Mouse (Mus musculus): Measurements from ENCODE around the gene Ganc. TPM values are rescaled to one million over a fixed set of nuclear protein-coding genes. Genes with fewer than 3 reads are reported as not detected.

The Ganc gene
- polyA plus RNA-seq, 1 experiment from 2014 or later, result 8.2 TPM

DNA sequence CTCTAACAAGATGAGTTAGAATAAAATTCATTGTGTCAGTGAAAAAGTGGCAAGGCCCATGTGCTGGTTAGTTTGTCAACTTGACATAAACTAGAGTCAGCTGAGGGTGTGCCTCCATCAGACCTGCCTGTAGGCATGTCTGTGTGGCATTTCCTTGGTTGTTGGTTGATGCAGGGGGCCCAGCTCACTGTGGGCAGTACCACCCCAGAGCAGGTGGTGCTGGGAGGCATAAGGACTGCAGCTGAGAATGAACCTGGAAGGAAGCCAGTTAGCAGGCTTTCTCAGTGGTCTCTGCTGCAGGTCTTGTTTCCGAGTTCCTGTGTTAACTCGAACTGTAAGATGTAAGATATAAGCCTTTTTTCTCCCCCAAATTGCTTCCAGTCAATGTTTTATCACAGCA, 51.3 kb downstream of the Ganc start:
- Histone ChIP-seq H3K4me2 (no peak overlapping the region), H3K9ac (no peak overlapping the region), H3K36me3 (no peaks in the 10 kb centered on the region), H3K27ac (replicated peaks) (no peak overlapping the region), H3K27me3 (no peaks in the 10 kb centered on the region), H3K9me3 (no peaks in the 10 kb centered on the region), H3K4me3 (no peak overlapping the region), H3K4me1 (replicated peaks) (no peaks in the 10 kb centered on the region)
- ATAC-seq (ENCODE audit: low read depth), result no peak
- WGBS, result 85% methylated on average over 2 of the region's 2 CpGs

GRCm38 (mm10) chr2:120455719-120456118, 52.0 kb downstream of the Ganc start, which contains the start of gene Capn3:
Capn3 (plus strand) TSS chr2:120456019.
- no peak for ATAC-seq (ENCODE audit: low read depth)
- no peak within 1 kb of the TSS for H3K4me2 ChIP-seq
- H3K4me3 ChIP-seq, result no peak within 1 kb of the TSS
- no peaks in the 10 kb centered on the region for H3K36me3 ChIP-seq
- no peaks in the 10 kb centered on the region for H3K4me1 ChIP-seq (replicated peaks)
- 77% methylated on average over 4 of the region's 4 CpGs for WGBS
- no peaks in the 10 kb centered on the region for H3K27me3 ChIP-seq
- no peak within 1 kb of the TSS for H3K27ac ChIP-seq (replicated peaks)
- H3K9ac ChIP-seq, result no peak within 1 kb of the TSS
- no peaks in the 10 kb centered on the region for H3K9me3 ChIP-seq

DNA sequence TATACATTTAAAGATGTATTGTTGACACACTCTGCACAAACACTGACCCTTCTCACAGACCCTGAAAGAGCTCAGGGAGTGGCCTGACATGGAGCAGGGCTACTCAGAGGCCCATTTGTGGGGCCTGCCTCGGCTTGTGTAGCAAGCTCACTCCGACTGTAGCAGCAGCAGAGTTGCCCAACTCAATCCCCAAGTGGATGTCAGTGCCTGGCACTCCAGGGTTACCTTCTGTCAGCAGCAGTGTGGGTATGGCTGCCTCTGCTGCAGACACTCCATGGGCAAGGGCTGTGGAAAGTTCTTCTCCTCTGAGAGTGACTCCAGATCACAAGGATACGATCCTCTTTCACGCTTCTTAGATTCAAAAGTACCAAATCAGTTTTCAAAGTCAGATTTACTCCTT, 56.5 kb downstream of the Ganc start:
- Histone ChIP-seq H3K27me3 (no peaks in the 10 kb centered on the region), H3K9me3 (no peaks in the 10 kb centered on the region), H3K27ac (replicated peaks) (no peak overlapping the region), H3K4me2 (no peak overlapping the region), H3K4me3 (no peak overlapping the region), H3K9ac (no peak overlapping the region), H3K4me1 (replicated peaks) (no peaks in the 10 kb centered on the region), H3K36me3 (no peaks in the 10 kb centered on the region; the same call in 1 of the 2 replicates)
- ATAC-seq (ENCODE audit: low read depth), result no peak
- 90% methylated on average over 4 of the region's 4 CpGs for WGBS

DNA sequence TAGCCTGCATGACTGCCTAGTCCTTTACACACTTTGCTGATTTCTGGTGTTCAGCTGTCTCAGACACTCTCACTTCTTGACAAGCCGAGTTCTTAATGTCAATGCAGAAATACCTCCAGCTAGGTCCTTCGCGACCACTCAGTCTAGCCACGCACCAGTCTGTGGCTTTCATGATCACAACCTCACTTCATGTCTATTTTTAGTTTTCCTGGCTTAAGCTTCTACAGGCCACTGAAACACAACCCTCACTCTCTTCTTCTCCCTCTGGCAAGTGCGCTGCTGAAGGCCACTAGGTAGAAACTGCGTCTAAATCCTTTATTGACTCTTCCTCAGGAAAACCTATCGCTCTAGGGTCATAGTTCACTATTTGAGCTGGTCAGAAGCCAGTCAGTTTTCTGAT, 59.6 kb downstream of the Ganc start:
- Histone ChIP-seq H3K9ac (no peak overlapping the region), H3K9me3 (no peaks in the 10 kb centered on the region), H3K36me3 (no peaks in the 10 kb centered on the region; the same call in 1 of the 2 replicates), H3K4me1 (replicated peaks) (no peaks in the 10 kb centered on the region), H3K4me2 (no peak overlapping the region), H3K4me3 (no peak overlapping the region), H3K27me3 (no peaks in the 10 kb centered on the region), H3K27ac (replicated peaks) (no peak overlapping the region)
- ATAC-seq (ENCODE audit: low read depth), result no peak
- WGBS, result 86% methylated on average over 7 of the region's 7 CpGs

- H3K4me3 ChIP-seq, result no peak overlapping the region
- ATAC-seq (ENCODE audit: low read depth), result no peak
- no peaks in the 10 kb centered on the region for H3K9me3 ChIP-seq
- whole genome bisulfite sequencing, result 73% methylated on average over 8 of the region's 8 CpGs
- H3K27ac ChIP-seq (replicated peaks), result no peak overlapping the region
- no peaks in the 10 kb centered on the region for H3K4me1 ChIP-seq (replicated peaks)
- H3K36me3 ChIP-seq, result no peaks in the 10 kb centered on the region; the same call in 1 of the 2 replicates
- H3K9ac ChIP-seq, result no peak overlapping the region
- H3K4me2 ChIP-seq, result no peak overlapping the region
- H3K27me3 ChIP-seq, result no peaks in the 10 kb centered on the region
These were observed 60.4 kb downstream of the Ganc start for GRCm38 (mm10) chr2:120464091-120464490.

GRCm38 (mm10) chr2:120464732-120465396, 61.2 kb downstream of the Ganc start:
- H3K36me3 ChIP-seq, result no peaks in the 10 kb centered on the region; the same call in 1 of the 2 replicates
- no peaks in the 10 kb centered on the region for H3K9me3 ChIP-seq
- no peak overlapping the region for H3K27ac ChIP-seq (replicated peaks)
- H3K9ac ChIP-seq, result no peak overlapping the region
- H3K4me3 ChIP-seq, result no peak overlapping the region
- WGBS, result 88% methylated on average over 2 of the region's 2 CpGs
- no peak overlapping the region for H3K4me2 ChIP-seq
- H3K27me3 ChIP-seq, result no peaks in the 10 kb centered on the region
- no peak for ATAC-seq (ENCODE audit: low read depth)
- no peaks in the 10 kb centered on the region for H3K4me1 ChIP-seq (replicated peaks)

GRCm38 (mm10) chr2:120465397-120465785, 61.7 kb downstream of the Ganc start:
- WGBS, result 88% methylated on average over 5 of the region's 5 CpGs
- no peak overlapping the region for H3K9ac ChIP-seq
- no peaks in the 10 kb centered on the region for H3K4me1 ChIP-seq (replicated peaks)
- no peak overlapping the region for H3K27ac ChIP-seq (replicated peaks)
- no peaks in the 10 kb centered on the region; the same call in 1 of the 2 replicates for H3K36me3 ChIP-seq
- H3K27me3 ChIP-seq, result no peaks in the 10 kb centered on the region
- no peaks in the 10 kb centered on the region for H3K9me3 ChIP-seq
- no peak for ATAC-seq (ENCODE audit: low read depth)
- no peak overlapping the region for H3K4me3 ChIP-seq
- no peak overlapping the region for H3K4me2 ChIP-seq

DNA sequence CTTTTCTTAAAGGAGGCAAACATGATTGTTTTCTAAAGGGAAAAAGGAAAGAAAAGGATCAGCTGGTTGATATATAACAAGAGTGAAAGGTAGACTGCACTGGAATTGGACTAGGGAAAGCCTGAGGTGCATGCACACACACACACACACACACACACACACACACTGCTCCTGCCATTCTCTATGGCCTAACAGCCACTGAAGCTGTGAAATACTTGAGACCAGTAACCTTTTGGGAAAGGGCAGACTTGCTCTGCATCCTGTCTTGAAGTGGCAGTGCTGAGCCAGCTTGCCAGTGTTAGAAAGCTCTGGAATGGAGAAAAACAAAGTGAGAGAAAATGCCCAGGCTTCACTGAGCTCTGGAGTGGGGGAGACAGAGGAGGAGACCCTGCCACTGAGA, 64.3 kb downstream of the Ganc start:
- H3K27ac ChIP-seq (replicated peaks), result no peak overlapping the region
- H3K4me3 ChIP-seq, result no peak overlapping the region
- H3K27me3 ChIP-seq, result no peaks in the 10 kb centered on the region
- no peak for ATAC-seq (ENCODE audit: low read depth)
- H3K36me3 ChIP-seq, result no peaks in the 10 kb centered on the region
- no peak overlapping the region for H3K9ac ChIP-seq
- no peaks in the 10 kb centered on the region for H3K9me3 ChIP-seq
- no peaks in the 10 kb centered on the region for H3K4me1 ChIP-seq (replicated peaks)
- no peak overlapping the region for H3K4me2 ChIP-seq

DNA sequence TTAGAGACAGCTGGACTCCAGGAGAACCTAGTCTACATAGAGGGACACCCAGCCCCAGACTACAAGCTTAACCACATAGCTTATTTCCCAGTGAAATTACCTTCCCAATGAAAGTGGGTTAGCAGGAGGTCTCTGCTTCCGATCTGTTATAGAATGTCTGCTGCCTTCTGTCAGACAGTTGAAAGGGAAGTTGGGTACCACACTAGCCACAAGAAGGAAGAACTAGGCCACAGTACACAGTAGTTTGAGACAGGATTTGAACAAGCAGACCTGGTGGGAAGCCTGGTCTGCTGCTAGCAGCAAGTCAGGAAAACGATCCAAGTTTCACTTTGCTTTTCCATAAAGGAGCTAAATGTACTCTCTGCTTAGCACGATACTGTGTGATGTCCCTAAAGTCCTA, 65.5 kb downstream of the Ganc start:
- WGBS, result 92% methylated on average over 3 of the region's 3 CpGs
- H3K4me1 ChIP-seq (replicated peaks), result no peaks in the 10 kb centered on the region
- H3K36me3 ChIP-seq, result no peaks in the 10 kb centered on the region
- no peak overlapping the region for H3K27ac ChIP-seq (replicated peaks)
- no peak overlapping the region for H3K9ac ChIP-seq
- no peak for ATAC-seq (ENCODE audit: low read depth)
- no peaks in the 10 kb centered on the region for H3K27me3 ChIP-seq
- no peaks in the 10 kb centered on the region for H3K9me3 ChIP-seq
- H3K4me3 ChIP-seq, result no peak overlapping the region
- no peak overlapping the region for H3K4me2 ChIP-seq

- ATAC-seq (ENCODE audit: low read depth), result no peak
- Histone ChIP-seq H3K9ac (no peak overlapping the region), H3K4me2 (no peak overlapping the region), H3K4me3 (no peak overlapping the region), H3K9me3 (no peaks in the 10 kb centered on the region), H3K4me1 (replicated peaks) (no peaks in the 10 kb centered on the region), H3K27ac (replicated peaks) (no peak overlapping the region), H3K27me3 (no peaks in the 10 kb centered on the region), H3K36me3 (no peaks in the 10 kb centered on the region)
- 93% methylated on average over 10 of the region's 10 CpGs for WGBS
These were observed 66.0 kb downstream of the Ganc start for GRCm38 (mm10) chr2:120469715-120470114.

DNA sequence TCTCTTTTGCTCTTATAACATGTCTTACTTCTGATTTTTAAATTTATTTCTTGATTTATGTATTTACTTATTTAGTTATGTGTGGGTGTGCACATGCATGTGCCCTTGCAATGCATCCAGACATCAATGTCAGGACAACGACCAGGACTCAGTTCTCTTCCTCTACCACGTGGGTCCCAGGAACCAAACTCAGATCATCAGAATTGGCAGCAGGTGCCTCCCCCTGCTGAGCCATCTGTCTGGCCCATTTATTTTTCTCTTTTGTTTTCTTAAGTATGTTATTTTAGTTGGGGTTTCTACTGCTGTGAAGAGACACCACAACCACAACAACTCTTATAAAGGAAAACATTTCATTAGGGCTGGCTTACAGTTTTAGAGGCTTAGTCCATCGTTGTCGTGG, 67.2 kb downstream of the Ganc start:
- Histone ChIP-seq H3K27me3 (no peaks in the 10 kb centered on the region), H3K4me1 (replicated peaks) (no peaks in the 10 kb centered on the region), H3K9ac (no peak overlapping the region), H3K4me3 (no peak overlapping the region), H3K9me3 (no peaks in the 10 kb centered on the region), H3K36me3 (no peaks in the 10 kb centered on the region), H3K4me2 (no peak overlapping the region), H3K27ac (replicated peaks) (no peak overlapping the region)
- ATAC-seq (ENCODE audit: low read depth), result no peak
- WGBS, result 74% methylated on average over 4 of the region's 4 CpGs

- Histone ChIP-seq H3K4me3 (no peak overlapping the region), H3K4me2 (no peak overlapping the region), H3K9ac (no peak overlapping the region), H3K4me1 (replicated peaks) (no peaks in the 10 kb centered on the region), H3K27ac (replicated peaks) (no peak overlapping the region), H3K9me3 (no peaks in the 10 kb centered on the region), H3K36me3 (no peaks in the 10 kb centered on the region), H3K27me3 (no peaks in the 10 kb centered on the region)
- no peak for ATAC-seq (ENCODE audit: low read depth)
- WGBS, result 67% methylated on average over 13 of the region's 13 CpGs
These were observed 72.8 kb downstream of the Ganc start for GRCm38 (mm10) chr2:120476277-120477087.
